ENCODE assay signal across 8 mouse cellular contexts in genomic region chr9:43105664-43106361, GRCm38 (mm10). TPM values are rescaled to one million over a fixed set of nuclear protein-coding genes. Genes with fewer than 3 reads are reported as not detected.
DNase-seq lines count a peak whose midpoint lies in the region; ATAC-seq and TF ChIP-seq lines count a peak whose summit lies in the region.

No protein-coding gene starts in this region.

- under 1% methylated on average over 83 of the region's 91 CpGs for WGBS in heart, embryonic 10.5 days
- WGBS in kidney, embryonic 14.5 days: under 1% methylated on average over 80 of the region's 91 CpGs
- WGBS in limb, embryonic 15.5 days: under 1% methylated on average over 78 of the region's 91 CpGs
- WGBS in midbrain, postnatal 0 days: under 1% methylated on average over 64 of the region's 91 CpGs

- DNase-seq in brain, adult 2 months (ENCODE audit: low read depth, low spot score): peak; percentile 99
- peak; percentile 91 for DNase-seq in heart, embryonic 10.5 days (ENCODE audit: low spot score)
- DNase-seq in midbrain, postnatal 0 days (ENCODE audit: low spot score): peak; percentile 96
- peak; percentile 78 to 89 for DNase-seq in spleen, postnatal 4 days (ENCODE audit: low spot score in 2 of 2)

- H3K79me2 ChIP-seq in C2C12 (ENCODE audit: control insufficient read depth, insufficient read depth): peaks cover 48% of the 10 kb centered on the region

- peaks cover 43% of the 10 kb centered on the region for H3K79me3 ChIP-seq in C2C12 (ENCODE audit: low read depth)

- H3K27me3 ChIP-seq in C2C12 (ENCODE audit: control insufficient read depth, insufficient read depth, insufficient read length): no peaks in the 10 kb centered on the region
- H3K27me3 ChIP-seq in heart, embryonic 10.5 days (ENCODE audit: insufficient read depth, poor library complexity, severe bottlenecking): no peaks in the 10 kb centered on the region
- H3K27me3 ChIP-seq in kidney, embryonic 14.5 days (ENCODE audit: control insufficient read depth, insufficient read depth, low read length): no peaks in the 10 kb centered on the region
- no peaks in the 10 kb centered on the region for H3K27me3 ChIP-seq in limb, embryonic 15.5 days
- no peaks in the 10 kb centered on the region for H3K27me3 ChIP-seq in midbrain, postnatal 0 days (ENCODE audit: insufficient read depth, low read length)

- H3K36me3 ChIP-seq in C2C12 (ENCODE audit: control insufficient read depth, insufficient read depth): no peaks in the 10 kb centered on the region
- peaks cover 8% of the 10 kb centered on the region for H3K36me3 ChIP-seq in heart, embryonic 10.5 days
- 0 out of 2 replicates have a peak, but pooled peaks cover 5% of the 10 kb centered on the region for H3K36me3 ChIP-seq in kidney, embryonic 14.5 days (ENCODE audit: control insufficient read depth, insufficient read depth, low read length)
- H3K36me3 ChIP-seq in limb, embryonic 15.5 days: peaks cover 4% of the 10 kb centered on the region
- H3K36me3 ChIP-seq in midbrain, postnatal 0 days (ENCODE audit: insufficient read depth, low read length): peaks cover 6% of the 10 kb centered on the region

- peak; percentile 33 for ATAC-seq in erythroblast, adult 5-6 weeks (replicated peaks; ENCODE audit: low FRiP score, poor library complexity, severe bottlenecking)
- peak; percentile 86 for ATAC-seq in kidney, embryonic 14.5 days (ENCODE audit: low FRiP score, low TSS enrichment)
- ATAC-seq in limb, embryonic 15.5 days (ENCODE audit: insufficient number of reproducible peaks, low FRiP score, low TSS enrichment, low read depth): peak; percentile 88
- peak; percentile 86 for ATAC-seq in midbrain, postnatal 0 days (ENCODE audit: low FRiP score)

- H3ac ChIP-seq in C2C12 (ENCODE audit: control insufficient read depth, insufficient read length, low read depth): peak overlapping the region; percentile 95

- H3K4me1 ChIP-seq in heart, embryonic 10.5 days: peaks cover 32% of the 10 kb centered on the region
- peaks cover 27% of the 10 kb centered on the region for H3K4me1 ChIP-seq in kidney, embryonic 14.5 days (ENCODE audit: control insufficient read depth, insufficient read depth, low read length)
- H3K4me1 ChIP-seq in limb, embryonic 15.5 days: peaks cover 26% of the 10 kb centered on the region
- H3K4me1 ChIP-seq in midbrain, postnatal 0 days (ENCODE audit: insufficient read depth, low read length): peaks cover 12% of the 10 kb centered on the region; the same call in 1 of the 2 replicates

- H3K9me3 ChIP-seq in heart, embryonic 10.5 days: no peaks in the 10 kb centered on the region
- H3K9me3 ChIP-seq in kidney, embryonic 14.5 days (ENCODE audit: control insufficient read depth, low read length): no peaks in the 10 kb centered on the region
- no peaks in the 10 kb centered on the region for H3K9me3 ChIP-seq in limb, embryonic 15.5 days
- H3K9me3 ChIP-seq in midbrain, postnatal 0 days (ENCODE audit: low read length): no peaks in the 10 kb centered on the region

- H3K9ac ChIP-seq in kidney, embryonic 14.5 days (ENCODE audit: low read depth, low read length): peak overlapping the region; percentile 96
- H3K9ac ChIP-seq in limb, embryonic 15.5 days: peak overlapping the region; percentile 90
- peak overlapping the region; percentile 86 for H3K9ac ChIP-seq in midbrain, postnatal 0 days (replicated peaks; ENCODE audit: low read length, poor library complexity, severe bottlenecking)

- H3K4me2 ChIP-seq in kidney, embryonic 14.5 days (replicated peaks; ENCODE audit: low read depth, low read length): peak overlapping the region; percentile 73
- peak overlapping the region; percentile 81 for H3K4me2 ChIP-seq in limb, embryonic 15.5 days
- peak overlapping the region; percentile 84 for H3K4me2 ChIP-seq in midbrain, postnatal 0 days (ENCODE audit: low read depth, low read length, poor library complexity, severe bottlenecking)

- peak overlapping the region; percentile 55 for H3K4me3 ChIP-seq in C2C12 (ENCODE audit: insufficient read depth, poor library complexity, severe bottlenecking)
- H3K4me3 ChIP-seq in heart, embryonic 10.5 days: peak overlapping the region; percentile 89
- peak overlapping the region; percentile 94 for H3K4me3 ChIP-seq in kidney, embryonic 14.5 days (ENCODE audit: low read length)
- peak overlapping the region; percentile 89 for H3K4me3 ChIP-seq in limb, embryonic 15.5 days
- peak overlapping the region; percentile 95 for H3K4me3 ChIP-seq in midbrain, postnatal 0 days (ENCODE audit: low read depth, low read length)

- peak overlapping the region; percentile 96 for H3K27ac ChIP-seq in heart, embryonic 10.5 days
- H3K27ac ChIP-seq in kidney, embryonic 14.5 days (ENCODE audit: low read depth, low read length): peak overlapping the region; percentile 91
- peak overlapping the region; percentile 96 for H3K27ac ChIP-seq in limb, embryonic 15.5 days
- H3K27ac ChIP-seq in midbrain, postnatal 0 days (ENCODE audit: low read depth, low read length): peak overlapping the region; percentile 82

- no peak for TF ChIP-seq CTCF in C2C12 (IDR thresholded peaks at IDR 0.05; ENCODE audit: control insufficient read depth, insufficient read depth, insufficient read length)
- TF ChIP-seq CTCF in midbrain, postnatal 0 days (IDR thresholded peaks at IDR 0.05): no peak

TF ChIP-seq in C2C12, 6 proteins besides CTCF, POLR2A, EP300 and RAD21:
- TF ChIP-seq MYOG (IDR thresholded peaks at IDR 0.05; ENCODE audit: control insufficient read depth, extremely low read depth, insufficient read length) (no peak), MYOD1 (IDR thresholded peaks at IDR 0.05; ENCODE audit: control insufficient read depth, insufficient read length, low read depth) (no peak), MAX (IDR thresholded peaks at IDR 0.05) (peak; percentile 9)

RNA-seq across cellular contexts. Expression of gene Arhgef12, which starts 1.2 kb away (rescaled TPM):
- polyA plus RNA-seq in C2C12 (2012; fragmentation: generic; extraction: Trizol): 13.8 TPM
- total RNA-seq in erythroblast, adult 5-6 weeks (2015; ENCODE audit: low replicate concordance): 165 and 220 TPM in 2 replicates
- total RNA-seq in erythroblast, adult 5-6 weeks (2017; ENCODE audit: low replicate concordance): 344 and 355 TPM in 2 replicates
- 10.2 and 11.3 TPM in 2 replicates for polyA plus RNA-seq in heart, embryonic 10.5 days (2016; fragmentation: Nextera tagmentation; extraction: Ambion mirVana)
- polyA plus RNA-seq in kidney, embryonic 14.5 days (2014; fragmentation: Nextera tagmentation; extraction: Ambion mirVana): 17.1 and 29.1 TPM in 2 replicates
- polyA plus RNA-seq in limb, embryonic 15.5 days (2015; fragmentation: Nextera tagmentation; extraction: Ambion mirVana): 10.4 and 13.2 TPM in 2 replicates
- 97.1 and 134 TPM in 2 replicates for total RNA-seq in midbrain, postnatal 0 days (2014; rRNA removed)
- 13.5 and 17.0 TPM in 2 replicates for polyA plus RNA-seq in midbrain, postnatal 0 days (2015; fragmentation: Nextera tagmentation; extraction: Ambion mirVana)

RNA-seq across cellular contexts. Expression of gene Tmem136, which starts 10.6 kb away (rescaled TPM):
- polyA plus RNA-seq in C2C12 (2012; fragmentation: generic; extraction: Trizol): 0.12 TPM
- 0.38 and 5.6 TPM in 2 replicates for total RNA-seq in erythroblast, adult 5-6 weeks (2015; ENCODE audit: low replicate concordance)
- 1.9 and 3.1 TPM in 2 replicates for total RNA-seq in erythroblast, adult 5-6 weeks (2017; ENCODE audit: low replicate concordance)
- polyA plus RNA-seq in heart, embryonic 10.5 days (2016; fragmentation: Nextera tagmentation; extraction: Ambion mirVana): 11.2 and 15.7 TPM in 2 replicates
- polyA plus RNA-seq in kidney, embryonic 14.5 days (2014; fragmentation: Nextera tagmentation; extraction: Ambion mirVana): 6.1 and 9.7 TPM in 2 replicates
- polyA plus RNA-seq in limb, embryonic 15.5 days (2015; fragmentation: Nextera tagmentation; extraction: Ambion mirVana): 5.0 and 5.3 TPM in 2 replicates
- total RNA-seq in midbrain, postnatal 0 days (2014; rRNA removed): 4.9 and 5.1 TPM in 2 replicates
- polyA plus RNA-seq in midbrain, postnatal 0 days (2015; fragmentation: Nextera tagmentation; extraction: Ambion mirVana): 7.8 and 8.0 TPM in 2 replicates

Comparison
In these comparisons a context has a peak if more than half of its experiments do, and no peak if none do; other contexts are left out.
1. Peak in every context shown above with its lines: DNase-seq, ATAC-seq, H3K4me3 ChIP-seq and H3K27ac ChIP-seq.
2. ATAC-seq: peak in every context shown above with its lines; median percentile 88 in limb, embryonic 15.5 days; 86 in kidney, embryonic 14.5 days; 86 in midbrain, postnatal 0 days; 33 in erythroblast, adult 5-6 weeks.